Mouse (Mus musculus) 3134 (cell line): ENCODE measurements around the gene Xpnpep3.

Experiments used
- DNase-seq: peaks from one replicate; pipeline ENCODE4 v3.0.0-alpha.2; 2011; ENCODE audit warnings: low spot score; ENCODE audit not compliant: insufficient read length; ENCODE audit errors: extremely low read depth

The Xpnpep3 gene

GRCm38 (mm10) chr15:81399638-81400315 lies at the start of gene Xpnpep3, which contains the start of gene St13:
Gene Xpnpep3, plus strand, starts transcription at chr15:81400138.
Gene St13, minus strand, starts transcription at chr15:81400077.
- peak; percentile 98 for DNase-seq

- no peak for DNase-seq
Observed at GRCm38 (mm10) chr15:81350401-81350800, 49.5 kb upstream of the Xpnpep3 start.

GRCm38 (mm10) chr15:81352638-81353037 lies 47.3 kb upstream of the Xpnpep3 start:
- no peak for DNase-seq

GRCm38 (mm10) chr15:81355146-81355761 lies 44.7 kb upstream of the Xpnpep3 start:
- DNase-seq, result peak; percentile 10

- DNase-seq, result no peak
Observed at GRCm38 (mm10) chr15:81356946-81357345, 43.0 kb upstream of the Xpnpep3 start.

- DNase-seq, result no peak
Observed at GRCm38 (mm10) chr15:81358943-81359342, 41.0 kb upstream of the Xpnpep3 start.

DNA sequence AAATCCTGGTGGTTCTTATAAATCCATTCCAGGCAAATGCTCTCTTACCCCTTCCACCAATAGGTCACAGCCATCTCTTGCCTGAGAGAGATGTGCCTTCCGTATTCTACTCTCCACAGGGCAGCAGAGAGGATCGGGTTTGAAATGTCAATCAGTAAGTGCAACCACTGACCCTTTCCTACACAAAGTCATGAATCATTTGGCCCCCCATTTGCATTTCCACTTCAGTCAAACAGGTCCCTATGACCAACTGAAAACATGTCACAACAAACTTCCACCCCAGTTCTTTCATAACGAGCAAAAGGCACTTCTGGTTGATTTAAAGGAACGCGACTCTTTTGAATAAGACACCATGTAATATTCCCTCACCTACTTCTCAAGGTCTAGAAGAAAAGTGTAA lies 40.5 kb upstream of the Xpnpep3 start:
- no peak for DNase-seq

GRCm38 (mm10) chr15:81360345-81361021 lies 39.5 kb upstream of the Xpnpep3 start, which contains the start of gene Slc25a17:
Gene Slc25a17, minus strand, starts transcription at chr15:81360812.
- DNase-seq, result peak; percentile 90

GRCm38 (mm10) chr15:81361022-81361404 lies 38.9 kb upstream of the Xpnpep3 start:
- DNase-seq, result no peak

DNA sequence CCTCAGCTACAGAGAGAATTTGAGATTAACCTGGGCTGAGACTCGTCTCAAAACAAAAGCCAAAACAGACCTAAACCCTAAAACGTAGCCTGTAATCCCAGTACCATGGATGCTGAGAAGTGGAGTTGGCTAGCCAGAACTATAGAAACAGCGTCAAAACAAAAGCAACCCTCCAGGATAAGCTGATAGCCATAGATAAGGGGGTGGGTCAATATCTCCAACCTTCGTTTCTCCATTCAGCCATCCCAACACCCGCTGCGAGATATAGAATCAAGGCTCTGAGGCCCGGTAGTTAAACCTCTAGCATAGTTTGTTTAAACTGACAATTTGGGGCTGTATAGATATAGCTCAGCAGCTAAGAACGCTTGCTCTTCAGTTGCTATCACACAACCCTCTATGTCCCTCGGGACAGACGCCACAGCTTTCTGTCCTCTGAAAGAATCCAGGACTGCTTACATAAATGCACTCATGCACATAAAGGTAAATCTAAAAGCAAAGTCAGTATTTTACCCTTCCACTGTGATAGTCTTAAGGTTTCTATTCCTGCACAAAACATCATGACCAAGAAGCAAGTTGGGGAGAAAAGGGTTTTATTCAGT lies 38.4 kb upstream of the Xpnpep3 start:
- DNase-seq, result no peak

GRCm38 (mm10) chr15:81362501-81362900 lies 37.4 kb upstream of the Xpnpep3 start:
- no peak for DNase-seq

DNA sequence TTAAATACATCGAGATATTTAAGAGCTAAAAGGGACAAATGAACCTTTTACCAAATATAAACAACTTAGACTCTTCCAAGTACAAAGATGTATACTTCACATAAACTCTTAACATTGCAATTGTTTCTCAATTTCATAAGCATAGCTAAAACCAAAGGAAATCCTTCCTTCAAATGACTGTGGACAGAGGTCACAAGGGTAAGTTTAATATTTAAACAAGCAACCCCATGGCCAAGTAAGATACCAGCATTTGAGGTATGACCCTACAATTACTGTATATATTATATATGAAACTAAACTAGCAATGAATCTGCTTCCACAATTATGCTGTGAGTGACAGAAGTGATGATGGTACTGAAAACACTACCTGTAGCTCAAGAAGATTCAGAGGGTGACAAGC lies 35.7 kb upstream of the Xpnpep3 start:
- DNase-seq, result no peak

DNA sequence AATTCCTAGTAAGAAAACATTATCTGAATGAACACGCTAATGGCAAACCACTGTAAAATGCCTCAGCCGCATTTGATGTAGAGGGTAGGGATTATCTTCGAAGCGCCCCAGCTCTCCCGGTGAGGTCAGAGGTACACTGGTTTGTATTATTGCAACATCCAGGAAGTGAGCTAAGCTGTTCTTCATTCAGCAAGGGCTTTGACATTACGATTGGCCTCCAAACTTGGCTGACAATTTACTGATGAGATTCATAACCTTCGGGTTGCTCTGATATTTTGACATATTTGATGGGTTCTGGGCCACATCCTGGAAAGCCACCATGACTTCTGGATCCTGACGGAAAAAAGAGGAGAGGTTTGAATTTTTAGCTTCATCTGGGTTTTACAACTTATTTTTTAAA lies 34.7 kb upstream of the Xpnpep3 start:
- no peak for DNase-seq

GRCm38 (mm10) chr15:81366241-81366640 lies 33.7 kb upstream of the Xpnpep3 start:
- DNase-seq, result no peak

GRCm38 (mm10) chr15:81368601-81369000 lies 31.3 kb upstream of the Xpnpep3 start:
- DNase-seq, result no peak

DNA sequence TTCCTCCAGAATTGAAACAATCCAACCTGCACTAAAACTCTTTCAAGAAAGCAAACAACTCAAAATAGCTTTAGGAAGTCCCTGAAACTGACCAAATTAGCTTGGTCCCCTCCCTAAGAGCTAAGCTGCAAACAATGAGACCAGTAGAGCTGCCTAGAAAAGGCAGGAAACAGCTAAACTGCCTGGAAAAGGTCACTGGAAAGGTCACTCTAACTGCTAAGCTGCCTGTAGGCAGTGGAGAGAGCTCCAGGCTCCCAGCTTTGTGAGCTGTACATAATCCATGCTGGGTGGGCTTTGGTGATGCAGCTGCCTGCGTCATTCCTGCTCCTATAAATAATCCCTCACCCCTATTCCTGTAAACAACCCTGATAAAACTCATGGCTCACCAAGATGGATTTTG lies 29.6 kb upstream of the Xpnpep3 start:
- no peak for DNase-seq

- no peak for DNase-seq
Observed at GRCm38 (mm10) chr15:81374621-81375020, 25.3 kb upstream of the Xpnpep3 start.

GRCm38 (mm10) chr15:81378845-81379244 lies 21.1 kb upstream of the Xpnpep3 start:
- DNase-seq, result no peak

DNA sequence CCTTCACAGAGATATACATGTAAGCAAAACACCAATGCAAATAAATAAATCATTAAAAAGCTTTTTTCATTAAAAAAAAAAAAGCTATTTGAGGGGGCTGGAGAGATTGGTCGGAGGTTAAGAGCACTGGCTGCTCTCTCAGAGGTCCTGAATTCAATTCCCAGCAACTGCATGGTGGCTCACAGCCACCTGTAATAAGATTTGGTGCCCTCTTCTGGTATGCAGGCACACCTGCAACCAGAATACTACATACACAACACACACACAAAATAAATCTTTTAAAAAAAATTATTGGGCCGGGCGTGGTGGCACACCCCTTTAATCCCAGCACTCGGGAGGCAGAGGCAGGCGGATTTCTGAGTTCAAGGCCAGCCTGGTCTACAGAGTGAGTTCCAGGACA lies 13.6 kb upstream of the Xpnpep3 start:
- peak; percentile 20 for DNase-seq

- no peak for DNase-seq
Observed at GRCm38 (mm10) chr15:81392997-81393396, 6.9 kb upstream of the Xpnpep3 start.

DNA sequence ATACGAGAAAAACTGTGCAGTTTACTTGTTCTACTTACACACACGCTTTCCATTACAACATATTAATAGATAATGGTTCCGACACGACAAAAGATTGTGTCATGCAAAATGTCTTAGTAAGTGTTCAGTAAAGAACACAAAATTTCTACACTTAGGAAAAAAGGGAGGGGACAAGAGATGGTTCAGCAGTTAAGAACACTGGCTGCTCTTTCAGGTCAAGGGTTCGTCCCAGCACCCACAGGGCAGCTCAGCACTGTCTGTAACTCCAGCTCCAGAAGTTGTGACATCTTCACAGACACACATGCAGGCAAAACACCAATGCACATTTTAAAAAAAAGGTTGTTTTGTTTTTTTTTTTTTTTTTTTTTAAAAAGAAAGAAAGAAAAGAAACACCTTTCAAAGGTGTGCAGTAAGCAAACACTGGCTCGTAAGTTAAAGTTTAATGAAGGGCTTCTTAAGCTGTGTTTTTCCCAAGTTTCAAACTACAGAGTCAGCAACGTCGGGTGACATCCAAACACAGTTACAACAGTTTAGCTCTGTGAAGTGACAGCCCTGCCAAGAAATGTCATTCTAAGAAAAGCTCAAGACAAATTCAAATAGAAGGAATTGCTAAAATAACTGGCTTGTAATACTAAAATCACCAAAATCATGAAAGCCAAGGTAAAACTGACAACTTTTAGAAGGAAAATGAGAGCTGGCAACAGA lies 5.6 kb upstream of the Xpnpep3 start:
- DNase-seq, result no peak
